Mouse (Mus musculus): ENCODE results near the gene Adamts17. TPM values are rescaled to one million over a fixed set of nuclear protein-coding genes. Genes with fewer than 3 reads are reported as not detected.

Adamts17 gene
- total RNA-seq, 1 experiment from 2014 or later: 4.8 TPM

- peak; percentile 14 for DNase-seq
Observed at GRCm38 (mm10) chr7:67034369-67034768, 194.8 kb downstream of the Adamts17 start.

GRCm38 (mm10) chr7:67035246-67035645, 195.7 kb downstream of the Adamts17 start:
- DNase-seq: no peak

DNA sequence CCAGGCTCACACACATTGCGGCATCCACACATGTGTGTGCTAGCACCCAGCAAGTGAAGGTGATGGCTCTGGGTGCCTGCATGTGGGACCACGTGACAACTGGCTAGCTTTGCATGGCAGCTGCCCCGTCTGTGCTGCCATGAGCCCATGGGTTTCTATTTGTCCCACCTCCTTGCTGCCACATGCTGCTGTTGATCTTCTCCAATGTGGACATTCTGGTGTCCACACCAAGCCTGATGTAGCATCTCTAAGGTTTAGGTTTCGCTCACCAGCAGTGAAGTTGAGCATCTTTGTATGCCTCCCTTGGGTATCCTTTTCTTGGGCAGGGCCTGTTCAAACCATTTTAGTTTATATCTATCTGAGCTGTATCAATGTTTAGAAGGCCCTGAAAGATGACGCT, 196.1 kb downstream of the Adamts17 start:
- no peak for DNase-seq

GRCm38 (mm10) chr7:67036502-67037485, 197.3 kb downstream of the Adamts17 start:
- no peak for DNase-seq

DNA sequence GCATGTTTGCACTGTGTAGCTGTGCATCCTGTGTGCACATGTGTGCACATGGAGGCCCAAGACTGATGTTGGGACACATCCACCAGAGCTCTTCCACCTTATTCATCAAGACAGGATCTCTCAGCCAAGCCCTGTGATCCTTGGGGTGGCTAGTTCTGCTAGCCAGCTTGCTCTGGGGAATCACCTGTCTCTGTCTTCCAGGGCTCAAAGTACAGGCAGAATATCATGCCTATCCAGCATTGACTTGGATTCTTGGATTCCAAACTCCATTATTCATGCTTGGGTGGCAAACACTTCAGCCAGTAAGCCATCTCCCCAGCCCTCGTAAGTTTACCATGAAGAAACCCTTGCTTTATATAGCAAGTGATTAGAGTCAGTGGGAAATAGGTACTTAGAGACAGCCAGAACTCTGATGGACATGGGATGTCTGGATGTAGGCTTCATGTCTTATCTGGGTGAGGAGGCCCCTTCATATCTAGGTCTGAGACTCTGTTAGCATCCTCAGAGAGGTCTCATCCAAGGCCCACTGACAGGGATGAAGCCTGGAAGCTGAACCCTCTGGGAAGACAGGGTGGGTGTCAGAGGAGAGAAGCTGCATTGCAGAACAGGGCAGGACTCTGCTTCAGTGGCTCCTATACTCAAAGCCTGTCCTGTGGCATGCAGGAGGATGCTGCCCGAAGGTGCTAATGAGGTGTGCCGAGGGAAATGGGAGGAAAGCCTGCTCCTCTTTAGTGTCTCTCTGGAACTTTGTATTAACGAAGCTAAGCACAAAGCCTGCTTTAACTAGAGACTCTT, 198.4 kb downstream of the Adamts17 start:
- DNase-seq: no peak

GRCm38 (mm10) chr7:67039143-67039542, 199.6 kb downstream of the Adamts17 start:
- DNase-seq: no peak

DNA sequence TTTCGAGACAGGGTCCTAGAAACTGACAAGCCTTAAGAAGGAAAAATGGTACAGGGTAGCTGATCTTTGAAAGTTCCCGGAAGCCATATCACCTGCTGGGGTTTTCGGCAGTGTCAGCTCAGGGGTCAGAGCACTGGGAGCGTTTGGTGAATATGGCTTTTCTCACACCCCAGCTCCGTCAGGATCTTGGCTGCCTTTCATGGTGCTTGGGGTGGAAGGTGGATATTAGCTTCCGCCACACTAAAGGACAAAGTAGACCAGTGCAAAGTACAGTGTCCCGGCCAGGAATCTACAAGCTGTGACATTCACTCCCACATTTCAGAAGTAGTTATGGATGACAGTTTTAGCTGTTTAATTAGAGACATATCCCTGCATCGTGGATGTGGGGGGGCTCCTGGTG, 200.3 kb downstream of the Adamts17 start:
- DNase-seq: no peak

GRCm38 (mm10) chr7:67041685-67042084, 202.2 kb downstream of the Adamts17 start:
- no peak for DNase-seq

DNA sequence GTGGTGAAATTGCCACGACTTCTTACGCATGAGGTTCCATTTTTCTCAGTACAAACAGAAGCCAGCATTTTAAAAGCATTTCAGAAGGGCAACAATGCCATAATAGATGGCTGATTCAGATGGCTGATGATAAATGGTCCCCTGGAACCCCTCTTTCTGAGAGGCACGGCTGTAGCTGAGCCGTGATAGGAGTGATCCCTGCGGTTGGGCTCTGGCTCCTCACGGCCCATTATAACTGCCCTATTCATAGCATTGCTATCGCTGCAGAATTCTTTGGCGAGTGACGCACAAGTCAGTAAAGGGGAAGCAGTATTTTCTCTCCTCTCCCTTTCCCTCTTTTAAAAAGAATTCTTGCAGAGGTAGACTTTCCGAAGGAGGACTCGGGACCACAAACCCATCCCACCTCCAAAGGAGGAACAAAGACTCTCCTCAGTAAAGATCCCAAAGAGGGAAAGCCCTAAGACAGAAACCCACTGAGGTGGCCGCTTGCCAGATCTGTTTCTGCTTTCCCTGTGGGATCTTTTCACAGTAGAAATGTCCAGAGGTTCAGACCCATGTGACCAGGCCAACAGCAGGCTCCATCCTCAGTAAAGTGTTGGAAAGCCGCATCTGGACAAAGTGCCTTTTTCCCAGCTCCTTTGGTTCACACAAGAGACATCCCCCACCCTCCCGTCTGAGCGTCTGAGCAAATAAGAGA, 204.7 kb downstream of the Adamts17 start:
- DNase-seq: no peak

- DNase-seq: no peak
Observed at GRCm38 (mm10) chr7:67045202-67045601, 205.7 kb downstream of the Adamts17 start.

GRCm38 (mm10) chr7:67049206-67049605, 209.7 kb downstream of the Adamts17 start:
- DNase-seq: peak; percentile 30

GRCm38 (mm10) chr7:67050424-67050823, 210.9 kb downstream of the Adamts17 start:
- DNase-seq: no peak

GRCm38 (mm10) chr7:67051089-67051718, 211.7 kb downstream of the Adamts17 start:
- DNase-seq: no peak

- DNase-seq: no peak
Observed at GRCm38 (mm10) chr7:67054876-67055275, 215.3 kb downstream of the Adamts17 start.

DNA sequence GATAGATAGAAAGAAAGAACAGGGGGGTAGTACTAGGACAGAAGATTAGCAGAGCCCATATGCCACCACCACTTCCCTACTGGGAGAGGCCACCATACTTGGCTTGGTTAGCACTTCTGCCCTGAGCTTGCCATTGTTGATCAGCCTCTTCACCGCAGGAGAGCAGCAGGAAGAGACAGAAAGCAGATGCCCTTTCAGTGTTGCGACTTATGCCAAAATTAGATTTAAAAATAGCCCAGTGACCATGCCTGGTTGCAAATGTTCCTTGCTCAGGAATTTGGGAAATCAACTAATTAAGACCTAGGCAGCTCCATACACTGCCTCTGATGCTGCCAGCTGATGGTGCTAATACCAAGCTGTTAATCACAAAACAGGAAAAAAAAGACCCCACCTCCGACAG, 216.0 kb downstream of the Adamts17 start:
- DNase-seq: no peak

DNA sequence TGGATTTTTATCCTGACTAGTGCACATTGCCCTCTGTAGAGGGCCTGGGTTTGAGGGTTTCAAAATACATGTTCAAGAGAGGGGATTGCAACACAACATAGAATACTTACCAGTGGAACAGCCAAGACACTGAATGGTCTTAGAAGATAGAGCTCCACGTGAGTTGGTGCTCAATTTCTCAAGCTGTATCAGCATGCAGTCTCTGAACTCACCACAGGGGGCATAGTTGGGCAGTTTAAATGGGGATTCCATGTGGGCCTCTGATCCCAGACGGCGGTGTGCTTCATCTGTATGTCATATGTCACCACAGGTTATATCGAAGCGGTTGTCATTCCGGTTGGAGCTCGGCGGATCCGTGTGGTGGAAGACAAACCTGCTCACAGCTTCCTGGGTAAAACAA, 222.2 kb downstream of the Adamts17 start:
- DNase-seq: peak; percentile 74

- no peak for DNase-seq
Observed at GRCm38 (mm10) chr7:67062571-67062970, 223.0 kb downstream of the Adamts17 start.

- DNase-seq: no peak
Observed at GRCm38 (mm10) chr7:67064627-67065305, 225.2 kb downstream of the Adamts17 start.

GRCm38 (mm10) chr7:67065631-67066030, 226.1 kb downstream of the Adamts17 start:
- no peak for DNase-seq

DNA sequence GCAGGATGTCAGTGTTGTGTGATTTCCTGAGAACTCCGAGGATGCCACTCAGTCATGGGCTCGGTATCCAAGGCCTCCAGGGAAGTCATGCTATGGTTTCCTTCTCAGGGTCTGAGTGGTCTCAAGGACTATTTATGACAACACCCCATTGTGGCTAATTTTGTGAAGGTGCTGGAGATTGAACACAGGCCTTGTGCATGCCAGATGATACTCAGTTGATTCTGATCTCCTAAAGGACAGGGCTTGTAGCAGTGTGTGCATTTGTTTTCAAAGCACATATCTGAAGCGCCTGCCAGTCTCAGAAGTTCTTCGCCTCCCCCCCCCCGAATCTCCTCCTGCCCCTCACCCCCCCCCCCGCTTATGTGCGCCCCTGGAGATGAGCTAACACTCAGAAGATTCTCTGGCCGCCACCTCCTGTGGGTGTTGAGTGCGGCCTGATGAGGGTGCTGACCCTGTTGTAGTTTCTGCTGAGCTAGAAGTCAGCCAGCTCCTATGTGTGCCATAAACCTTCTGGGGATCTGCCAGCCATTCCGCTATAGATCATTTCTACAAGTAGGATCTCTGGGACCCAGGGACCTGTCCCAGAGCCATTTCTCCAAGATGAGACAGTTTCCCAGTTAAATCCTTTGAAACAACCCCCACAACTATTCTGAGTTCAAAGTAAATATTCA, 232.6 kb downstream of the Adamts17 start:
- DNase-seq: no peak

- DNase-seq: no peak
Observed at GRCm38 (mm10) chr7:67082751-67083150, 243.2 kb downstream of the Adamts17 start.

Measured in adrenal gland, postnatal 14 days (tissue).